Mouse (Mus musculus): ENCODE measurements around the gene Arap2. TPM values are rescaled to one million over a fixed set of nuclear protein-coding genes. Genes with fewer than 3 reads are reported as not detected.

The Arap2 gene
- polyA plus RNA-seq (2014; fragmentation: Nextera tagmentation; extraction: Ambion mirVana), result 4.5 and 5.5 TPM in 2 replicates

DNA sequence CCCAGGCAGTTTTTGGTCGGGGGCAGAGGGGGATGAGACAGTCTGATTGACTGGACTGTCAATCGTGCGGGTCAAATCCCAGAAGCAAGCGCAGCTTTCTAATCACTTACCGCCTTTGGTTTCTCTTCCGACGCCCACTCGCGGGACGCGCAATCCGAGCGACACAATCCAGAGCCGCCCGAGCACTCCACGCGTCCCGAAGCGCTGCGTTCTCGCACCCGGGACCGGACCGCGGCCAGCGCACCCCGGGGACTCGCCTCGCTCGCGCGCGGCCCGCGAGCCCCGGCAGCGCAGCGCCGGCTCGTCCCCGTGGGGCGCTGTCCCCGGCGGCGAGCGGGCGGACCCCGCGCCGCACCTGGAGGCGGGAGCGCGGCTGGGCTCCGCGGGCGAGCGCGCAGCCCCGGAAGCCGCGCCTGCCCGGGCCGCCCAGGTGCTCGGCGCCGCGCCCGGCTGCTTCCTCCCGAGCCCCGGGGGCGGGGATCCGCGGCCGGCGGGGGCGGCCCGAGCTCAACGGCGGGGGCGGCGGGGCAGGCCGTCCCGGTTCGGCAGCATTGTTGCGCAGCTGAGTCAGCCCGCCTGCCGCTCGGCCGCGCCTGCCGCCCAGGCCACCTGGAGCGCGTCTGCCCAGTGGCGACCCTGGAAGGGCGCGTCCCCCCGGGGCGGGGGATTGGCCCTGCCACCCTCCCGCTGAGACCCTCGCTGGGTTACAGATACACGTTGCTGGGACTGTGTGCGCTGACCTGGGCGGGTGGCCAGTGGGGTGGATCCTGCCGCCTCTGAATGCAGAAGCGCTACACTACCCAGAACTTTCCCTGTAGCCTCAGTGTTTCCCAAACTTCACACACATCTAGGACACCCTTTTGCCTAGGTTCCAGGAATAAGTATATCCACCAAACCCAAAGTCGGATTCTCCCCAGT, at the start of gene Arap2:
Arap2 (minus strand) TSS at position 376 of the 918 bp plus-strand sequence.
- peak; percentile 86 for ATAC-seq (ENCODE audit: low read depth)
- Histone ChIP-seq H3K4me3 (ENCODE audit: low read depth, low read length) (peak within 1 kb of the TSS; percentile 59), H3K27me3 (ENCODE audit: control insufficient read depth, insufficient read depth, low read length) (peaks cover 2% of the 10 kb centered on the region; the same call in 1 of the 2 replicates), H3K36me3 (ENCODE audit: control insufficient read depth, insufficient read depth, low read length) (no peaks in the 10 kb centered on the region), H3K4me2 (ENCODE audit: low read depth, low read length) (peak within 1 kb of the TSS; percentile 83), H3K27ac (ENCODE audit: low read depth, low read length) (no peak within 1 kb of the TSS), H3K4me1 (ENCODE audit: control insufficient read depth, insufficient read depth, low read length) (no peaks in the 10 kb centered on the region), H3K9me3 (ENCODE audit: control insufficient read depth, low read length) (no peaks in the 10 kb centered on the region), H3K9ac (replicated peaks; ENCODE audit: low read depth, low read length) (peak within 1 kb of the TSS; percentile 71)
- under 1% methylated on average over 82 of the region's 106 CpGs for WGBS

DNA sequence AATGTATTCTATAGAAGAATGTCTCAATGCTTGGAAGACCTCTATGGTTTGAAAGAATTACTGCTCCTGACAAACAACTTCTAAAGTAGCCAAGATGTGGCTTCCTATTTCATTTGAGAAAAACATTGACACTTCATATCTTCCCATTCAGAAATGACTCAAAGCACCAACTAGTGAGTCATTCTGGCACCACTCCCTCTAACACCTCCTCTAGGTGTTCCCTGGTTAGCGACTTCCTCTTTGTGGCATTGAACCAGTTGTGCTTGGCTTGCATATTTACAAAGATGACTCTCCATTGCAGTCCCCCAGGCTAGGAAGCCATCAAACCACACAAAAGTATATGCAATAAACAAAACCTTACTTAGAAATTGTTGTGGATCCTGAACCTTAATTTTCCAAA, 49.8 kb upstream of the Arap2 start:
- H3K9me3 ChIP-seq (ENCODE audit: control insufficient read depth, low read length), result no peaks in the 10 kb centered on the region
- H3K4me1 ChIP-seq (ENCODE audit: control insufficient read depth, insufficient read depth, low read length), result no peaks in the 10 kb centered on the region
- H3K27me3 ChIP-seq (ENCODE audit: control insufficient read depth, insufficient read depth, low read length), result no peaks in the 10 kb centered on the region
- no peak overlapping the region for H3K9ac ChIP-seq (replicated peaks; ENCODE audit: low read depth, low read length)
- no peaks in the 10 kb centered on the region for H3K36me3 ChIP-seq (ENCODE audit: control insufficient read depth, insufficient read depth, low read length)
- H3K27ac ChIP-seq (ENCODE audit: low read depth, low read length), result no peak overlapping the region
- 76% methylated on average over 1 of the region's 1 CpGs for WGBS
- no peak overlapping the region for H3K4me2 ChIP-seq (ENCODE audit: low read depth, low read length)
- H3K4me3 ChIP-seq (ENCODE audit: low read depth, low read length), result no peak overlapping the region
- ATAC-seq (ENCODE audit: low read depth), result no peak

DNA sequence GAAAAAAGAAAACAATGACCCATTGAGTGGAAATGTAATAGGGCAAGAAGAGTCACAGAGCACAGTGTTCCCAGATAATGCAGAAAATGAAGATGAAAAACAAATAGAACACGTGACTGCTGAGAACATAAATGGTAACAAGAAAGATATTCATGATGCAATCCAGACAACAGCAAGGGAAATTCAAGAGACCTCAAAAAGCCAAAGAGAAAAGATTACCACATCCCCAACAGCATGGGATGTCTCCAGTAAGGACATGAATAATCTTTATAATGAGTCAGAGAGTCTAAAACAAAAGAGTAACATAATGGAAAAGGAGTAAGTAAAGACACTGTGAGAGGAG, 48.1 kb upstream of the Arap2 start:
- Histone ChIP-seq H3K36me3 (ENCODE audit: control insufficient read depth, insufficient read depth, low read length) (no peaks in the 10 kb centered on the region), H3K27me3 (ENCODE audit: control insufficient read depth, insufficient read depth, low read length) (no peaks in the 10 kb centered on the region), H3K4me1 (ENCODE audit: control insufficient read depth, insufficient read depth, low read length) (no peaks in the 10 kb centered on the region), H3K9ac (replicated peaks; ENCODE audit: low read depth, low read length) (no peak overlapping the region), H3K9me3 (ENCODE audit: control insufficient read depth, low read length) (no peaks in the 10 kb centered on the region), H3K4me2 (ENCODE audit: low read depth, low read length) (no peak overlapping the region), H3K27ac (ENCODE audit: low read depth, low read length) (peak overlapping the region; percentile 28; the same call in 1 of the 2 replicates), H3K4me3 (ENCODE audit: low read depth, low read length) (no peak overlapping the region)
- WGBS, result 39% methylated on average over 1 of the region's 1 CpGs
- peak; percentile 65 for ATAC-seq (ENCODE audit: low read depth)

DNA sequence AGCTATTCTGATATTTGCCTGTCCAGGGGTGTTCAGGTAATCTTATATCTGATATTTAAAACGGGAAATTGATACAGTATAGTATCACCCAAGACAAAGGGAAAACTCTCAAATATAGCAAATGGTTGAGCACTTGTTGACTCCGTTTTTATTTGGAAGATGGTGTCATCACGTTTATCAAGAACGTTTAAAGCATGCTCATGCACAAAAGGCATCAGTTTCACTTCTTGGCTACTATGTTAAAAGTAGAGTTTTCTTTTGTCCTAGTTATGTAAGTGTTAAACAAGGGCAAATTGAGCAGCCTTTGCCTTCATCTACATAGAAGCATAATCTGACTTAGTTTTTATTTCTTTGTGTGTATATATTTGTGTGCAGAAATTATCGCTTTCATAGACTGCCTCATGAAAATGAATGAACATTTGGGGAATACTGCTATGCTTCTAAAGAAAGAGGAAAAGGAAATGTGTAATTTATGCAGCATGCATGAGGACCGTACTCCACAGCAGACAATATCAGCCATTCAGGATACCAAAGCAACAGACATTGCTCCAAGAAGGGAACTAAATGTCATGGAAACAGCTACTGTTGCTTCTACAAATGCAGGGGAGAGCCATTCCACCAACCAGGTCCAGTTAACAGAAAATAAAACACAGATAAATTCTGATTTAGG, 47.6 kb upstream of the Arap2 start, which contains the start of gene Dthd1:
Dthd1 (plus strand) TSS at position 422 of the 670 bp plus-strand sequence.
- Histone ChIP-seq H3K9ac (replicated peaks; ENCODE audit: low read depth, low read length) (no peak within 1 kb of the TSS), H3K36me3 (ENCODE audit: control insufficient read depth, insufficient read depth, low read length) (no peaks in the 10 kb centered on the region), H3K27ac (ENCODE audit: low read depth, low read length) (peak within 1 kb of the TSS; percentile 28; the same call in 1 of the 2 replicates), H3K27me3 (ENCODE audit: control insufficient read depth, insufficient read depth, low read length) (no peaks in the 10 kb centered on the region), H3K9me3 (ENCODE audit: control insufficient read depth, low read length) (peaks cover 1% of the 10 kb centered on the region), H3K4me2 (ENCODE audit: low read depth, low read length) (no peak within 1 kb of the TSS), H3K4me3 (ENCODE audit: low read depth, low read length) (no peak within 1 kb of the TSS), H3K4me1 (ENCODE audit: control insufficient read depth, insufficient read depth, low read length) (no peaks in the 10 kb centered on the region)
- ATAC-seq (ENCODE audit: low read depth), result peak; percentile 85
- WGBS, result 50% methylated on average over 6 of the region's 6 CpGs

DNA sequence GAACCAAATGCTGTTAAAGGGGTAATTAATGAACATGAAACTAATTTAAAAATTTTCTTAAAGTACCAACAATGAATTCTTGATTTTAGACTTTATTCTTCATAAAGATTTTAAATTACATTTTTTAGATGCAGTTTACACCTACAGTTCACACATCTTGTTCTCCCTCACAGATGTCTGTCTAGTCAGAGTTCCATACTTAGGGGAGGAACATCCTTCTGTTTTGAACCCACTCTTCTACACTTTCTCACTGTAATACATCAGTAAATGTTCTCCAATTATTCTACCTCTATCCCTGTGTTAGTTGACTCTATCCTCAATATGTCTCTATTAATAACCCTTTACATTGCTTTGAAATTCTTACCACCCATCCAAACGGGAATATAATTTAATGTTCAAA, 26.8 kb upstream of the Arap2 start:
- WGBS, result 89% methylated on average over 1 of the region's 1 CpGs
- Histone ChIP-seq H3K4me2 (ENCODE audit: low read depth, low read length) (no peak overlapping the region), H3K4me3 (ENCODE audit: low read depth, low read length) (no peak overlapping the region), H3K4me1 (ENCODE audit: control insufficient read depth, insufficient read depth, low read length) (no peaks in the 10 kb centered on the region), H3K36me3 (ENCODE audit: control insufficient read depth, insufficient read depth, low read length) (no peaks in the 10 kb centered on the region), H3K9ac (replicated peaks; ENCODE audit: low read depth, low read length) (no peak overlapping the region), H3K27ac (ENCODE audit: low read depth, low read length) (no peak overlapping the region), H3K9me3 (ENCODE audit: control insufficient read depth, low read length) (no peaks in the 10 kb centered on the region), H3K27me3 (ENCODE audit: control insufficient read depth, insufficient read depth, low read length) (no peaks in the 10 kb centered on the region)
- ATAC-seq (ENCODE audit: low read depth), result no peak

DNA sequence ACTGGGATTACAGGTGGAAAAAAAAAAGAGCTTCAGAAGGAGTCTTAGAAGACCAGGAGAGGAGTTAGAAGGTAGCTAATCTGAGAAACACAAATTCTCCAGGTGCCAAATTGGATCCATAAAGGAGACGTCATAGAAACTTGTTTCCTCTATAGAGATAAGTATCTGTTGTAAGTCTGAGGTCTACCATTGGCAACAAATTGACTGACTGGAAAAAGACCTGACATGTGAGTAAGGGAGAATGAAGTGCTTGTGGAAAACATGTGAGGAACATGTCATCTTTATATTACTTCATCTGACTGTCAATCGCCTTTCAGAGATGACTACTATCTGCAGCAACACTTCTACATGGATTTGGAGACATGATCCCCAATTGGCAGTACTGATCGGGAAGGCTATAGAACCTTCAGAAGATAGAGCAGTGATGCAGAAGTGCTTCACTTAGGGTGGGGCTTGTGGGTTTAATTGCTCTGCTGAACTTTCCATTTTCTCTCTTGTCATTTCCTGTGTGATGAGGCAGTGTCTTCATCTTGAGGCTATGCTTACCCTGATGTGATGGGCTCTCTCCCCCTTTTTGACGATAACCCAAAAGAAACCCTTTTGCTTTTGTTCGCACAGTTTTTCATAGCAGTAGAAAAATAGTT, 25.1 kb upstream of the Arap2 start:
- Histone ChIP-seq H3K27me3 (ENCODE audit: control insufficient read depth, insufficient read depth, low read length) (no peaks in the 10 kb centered on the region), H3K4me3 (ENCODE audit: low read depth, low read length) (no peak overlapping the region), H3K4me1 (ENCODE audit: control insufficient read depth, insufficient read depth, low read length) (no peaks in the 10 kb centered on the region), H3K27ac (ENCODE audit: low read depth, low read length) (no peak overlapping the region), H3K36me3 (ENCODE audit: control insufficient read depth, insufficient read depth, low read length) (no peaks in the 10 kb centered on the region), H3K9me3 (ENCODE audit: control insufficient read depth, low read length) (no peaks in the 10 kb centered on the region), H3K4me2 (ENCODE audit: low read depth, low read length) (no peak overlapping the region), H3K9ac (replicated peaks; ENCODE audit: low read depth, low read length) (no peak overlapping the region)
- 94% methylated on average over 5 of the region's 5 CpGs for WGBS
- ATAC-seq (ENCODE audit: low read depth), result no peak

DNA sequence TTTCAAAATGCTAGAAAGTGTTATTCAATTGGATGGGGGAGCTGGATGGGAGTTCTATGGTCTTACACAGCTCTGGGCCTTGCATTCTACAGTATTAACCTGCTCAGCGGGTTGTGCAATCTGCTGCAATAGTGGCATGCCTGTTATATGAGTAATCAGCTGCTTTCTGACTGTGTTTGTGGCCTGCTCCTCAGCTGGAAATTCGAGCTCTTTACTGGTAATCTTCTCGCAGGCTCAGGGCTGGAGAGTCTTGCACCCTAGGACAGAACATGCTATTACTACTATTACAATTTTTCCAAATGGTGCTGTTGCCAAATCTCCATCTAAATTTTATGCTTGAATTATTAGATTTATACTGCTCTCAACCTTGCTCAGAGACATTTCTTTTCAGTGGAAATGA, 20.9 kb upstream of the Arap2 start:
- no peak overlapping the region for H3K9ac ChIP-seq (replicated peaks; ENCODE audit: low read depth, low read length)
- H3K4me3 ChIP-seq (ENCODE audit: low read depth, low read length), result no peak overlapping the region
- 89% methylated on average over 3 of the region's 3 CpGs for WGBS
- no peak overlapping the region for H3K4me2 ChIP-seq (ENCODE audit: low read depth, low read length)
- no peaks in the 10 kb centered on the region for H3K4me1 ChIP-seq (ENCODE audit: control insufficient read depth, insufficient read depth, low read length)
- no peak overlapping the region for H3K27ac ChIP-seq (ENCODE audit: low read depth, low read length)
- no peak for ATAC-seq (ENCODE audit: low read depth)
- H3K36me3 ChIP-seq (ENCODE audit: control insufficient read depth, insufficient read depth, low read length), result no peaks in the 10 kb centered on the region
- no peaks in the 10 kb centered on the region for H3K9me3 ChIP-seq (ENCODE audit: control insufficient read depth, low read length)
- H3K27me3 ChIP-seq (ENCODE audit: control insufficient read depth, insufficient read depth, low read length), result no peaks in the 10 kb centered on the region

DNA sequence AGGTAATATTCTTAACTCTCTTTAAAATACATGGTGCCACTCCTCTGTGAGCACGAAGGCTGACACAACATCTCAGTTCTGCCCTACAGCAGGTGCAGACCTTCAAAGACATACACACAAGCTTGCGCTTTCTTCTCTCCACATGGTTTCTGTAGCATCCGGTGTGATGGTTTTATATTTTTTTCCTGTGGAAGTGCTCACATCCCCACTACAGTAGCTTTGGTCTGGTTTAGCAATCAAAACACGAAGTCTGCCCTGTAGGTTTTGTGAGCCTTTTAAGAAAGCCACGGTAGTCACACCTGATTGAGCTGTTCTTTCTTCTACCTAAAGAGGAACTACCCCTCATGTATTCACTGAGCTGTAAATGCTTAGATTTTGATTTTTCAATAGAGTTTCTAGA, 12.7 kb upstream of the Arap2 start:
- Histone ChIP-seq H3K27ac (ENCODE audit: low read depth, low read length) (no peak overlapping the region), H3K4me3 (ENCODE audit: low read depth, low read length) (no peak overlapping the region), H3K36me3 (ENCODE audit: control insufficient read depth, insufficient read depth, low read length) (no peaks in the 10 kb centered on the region), H3K9me3 (ENCODE audit: control insufficient read depth, low read length) (no peaks in the 10 kb centered on the region), H3K9ac (replicated peaks; ENCODE audit: low read depth, low read length) (no peak overlapping the region), H3K27me3 (ENCODE audit: control insufficient read depth, insufficient read depth, low read length) (no peaks in the 10 kb centered on the region), H3K4me1 (ENCODE audit: control insufficient read depth, insufficient read depth, low read length) (no peaks in the 10 kb centered on the region), H3K4me2 (ENCODE audit: low read depth, low read length) (no peak overlapping the region)
- WGBS, result 84% methylated on average over 5 of the region's 5 CpGs
- ATAC-seq (ENCODE audit: low read depth), result no peak

DNA sequence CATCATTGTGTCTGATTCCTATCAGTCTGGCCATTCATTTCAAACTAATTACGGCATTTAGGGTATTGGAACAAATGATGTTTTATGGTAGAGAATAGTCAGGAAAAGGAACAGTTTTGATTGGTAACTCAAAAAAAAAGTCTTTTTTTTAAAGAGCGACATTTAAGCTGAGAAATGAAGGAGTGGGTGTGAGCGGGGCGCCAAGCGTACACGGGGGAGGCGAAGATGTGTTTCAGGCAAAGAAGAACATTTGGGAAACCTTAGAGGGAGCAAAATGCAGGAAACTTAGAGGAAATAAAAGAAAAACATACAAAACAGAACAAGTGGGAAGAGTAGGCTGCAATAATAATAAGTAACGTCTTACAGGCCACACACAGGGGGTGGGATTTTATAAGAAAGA, 11.8 kb upstream of the Arap2 start:
- Histone ChIP-seq H3K9me3 (ENCODE audit: control insufficient read depth, low read length) (no peaks in the 10 kb centered on the region), H3K4me3 (ENCODE audit: low read depth, low read length) (no peak overlapping the region), H3K27ac (ENCODE audit: low read depth, low read length) (no peak overlapping the region), H3K36me3 (ENCODE audit: control insufficient read depth, insufficient read depth, low read length) (no peaks in the 10 kb centered on the region), H3K9ac (replicated peaks; ENCODE audit: low read depth, low read length) (no peak overlapping the region), H3K4me1 (ENCODE audit: control insufficient read depth, insufficient read depth, low read length) (no peaks in the 10 kb centered on the region), H3K4me2 (ENCODE audit: low read depth, low read length) (no peak overlapping the region), H3K27me3 (ENCODE audit: control insufficient read depth, insufficient read depth, low read length) (no peaks in the 10 kb centered on the region)
- no peak for ATAC-seq (ENCODE audit: low read depth)
- WGBS, result 94% methylated on average over 8 of the region's 8 CpGs
